Mouse (Mus musculus): Measurements from ENCODE around the gene Olfr430.
"Not testable (repeated sequence)": the region's sequence is repeated elsewhere in the genome, so short reads cannot be mapped to it uniquely, and the experiment has no call there.

The Olfr430 gene

DNA sequence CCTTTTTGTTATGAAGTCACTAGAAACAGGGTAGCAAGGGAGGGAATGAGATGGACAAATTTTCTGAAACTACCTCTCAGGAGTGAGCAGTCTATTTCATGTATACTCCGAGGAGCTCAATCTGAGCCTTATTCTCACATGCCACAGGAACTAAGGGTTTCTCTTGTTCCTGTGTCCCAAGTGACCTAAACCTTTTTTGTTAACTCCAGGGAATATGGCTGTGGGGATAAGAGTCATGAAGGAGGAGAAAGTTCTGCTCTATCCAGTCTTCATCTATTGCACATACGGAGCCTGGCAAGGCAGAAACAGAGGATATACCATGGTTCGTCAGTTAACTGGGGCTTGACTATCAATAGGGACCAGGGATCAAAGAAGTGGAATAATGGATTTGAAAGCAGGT, at the start of gene Olfr430:
Gene Olfr430, plus strand, starts transcription at position 301 of the 400 bp plus-strand sequence.
- DNase-seq: no peak

DNA sequence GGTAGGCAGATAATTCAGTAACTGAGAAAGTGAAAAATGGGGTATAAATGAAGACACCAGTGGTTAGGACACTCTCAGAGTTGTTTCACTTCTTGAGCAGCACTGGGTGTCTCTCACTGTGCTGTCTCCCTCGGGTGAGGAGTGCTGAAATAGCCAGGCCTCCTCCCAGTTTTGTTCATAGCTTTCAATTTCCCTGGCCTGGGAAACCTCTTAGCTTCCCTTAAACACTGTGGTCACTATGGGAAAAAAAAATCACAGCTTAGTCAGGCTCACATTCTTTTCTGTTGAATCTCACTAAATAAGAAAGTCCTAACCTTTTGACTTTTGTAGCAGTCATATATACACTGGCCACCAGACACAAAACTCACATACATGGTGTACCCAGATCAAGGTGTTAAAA, 34.7 kb upstream of the Olfr430 start, which contains the start of gene Ifi205:
Gene Ifi205, minus strand, starts transcription at position 113 of the 400 bp plus-strand sequence.
- DNase-seq: no peak

DNA sequence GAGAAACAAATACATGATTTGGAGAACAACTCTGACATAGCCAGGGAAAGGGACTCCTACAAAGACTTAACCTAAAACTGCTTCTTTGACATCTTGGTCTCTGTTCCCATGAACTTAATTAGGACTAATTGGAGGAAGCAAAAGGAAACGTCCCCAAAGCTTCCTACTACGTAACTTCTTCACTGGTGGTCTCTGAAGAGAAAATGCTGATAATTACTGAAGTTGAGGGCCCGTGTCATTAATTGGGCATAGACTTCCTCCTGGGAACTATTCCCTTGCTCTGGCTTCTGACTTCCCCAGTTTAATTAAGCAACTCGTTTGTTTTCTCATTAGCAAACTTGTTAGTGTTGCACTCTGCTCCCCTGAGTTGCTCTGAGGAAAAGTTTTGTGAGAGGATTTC, 30.6 kb upstream of the Olfr430 start:
- DNase-seq: no peak

DNA sequence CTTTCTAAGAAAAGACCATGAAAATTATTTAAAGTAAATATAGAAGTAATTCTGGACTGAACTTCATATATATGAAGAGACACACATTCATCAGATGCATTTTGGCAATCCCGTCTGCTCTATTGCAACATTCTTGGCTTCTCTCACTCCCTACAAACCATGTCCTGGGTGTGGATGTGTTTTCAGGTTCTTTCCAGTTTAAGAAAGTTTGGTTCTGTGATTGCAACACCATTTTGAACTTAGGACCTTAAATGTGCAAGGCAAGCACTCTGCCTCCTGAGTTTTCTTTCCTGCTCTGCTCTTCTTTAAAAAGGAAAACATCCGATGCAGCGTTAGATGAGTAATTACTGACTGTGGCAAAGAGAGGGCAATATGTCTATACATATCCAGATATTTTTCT, 27.9 kb upstream of the Olfr430 start:
- no peak for DNase-seq

DNA sequence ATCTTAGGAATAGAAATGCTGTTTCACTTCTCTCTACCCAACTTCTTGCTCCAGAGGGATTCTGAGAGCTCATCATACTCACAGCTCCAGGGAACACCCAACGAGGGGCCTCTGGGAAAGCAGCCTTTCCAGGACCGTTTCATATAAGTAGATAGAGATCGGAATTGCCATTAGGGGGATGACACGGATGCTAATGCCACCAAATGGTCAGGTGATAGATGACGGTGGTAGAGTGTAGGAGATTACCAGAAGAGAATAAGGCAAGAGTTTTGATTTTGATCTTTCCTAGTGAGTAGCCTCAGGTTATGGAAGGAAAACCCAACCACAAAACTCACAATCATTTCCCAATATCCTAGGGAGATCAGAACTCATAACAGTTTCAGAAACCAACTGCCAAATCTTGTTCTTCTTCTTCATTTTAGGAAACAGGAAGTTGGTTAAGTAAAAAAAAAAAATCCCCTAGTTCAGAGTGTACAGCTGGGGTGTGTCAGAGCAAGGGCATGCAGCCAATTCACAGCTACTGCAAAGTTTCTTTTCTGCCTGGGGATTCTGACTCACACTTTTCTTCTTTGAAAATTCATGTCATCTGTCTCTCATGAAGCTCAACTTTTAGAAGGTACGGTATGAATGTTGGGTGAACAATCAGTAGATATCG, 25.8 kb upstream of the Olfr430 start, which contains the start of gene Olfr433:
Gene Olfr433, plus strand, starts transcription at position 183 of the 655 bp plus-strand sequence.
- peak; percentile 27 to 45 for DNase-seq

DNA sequence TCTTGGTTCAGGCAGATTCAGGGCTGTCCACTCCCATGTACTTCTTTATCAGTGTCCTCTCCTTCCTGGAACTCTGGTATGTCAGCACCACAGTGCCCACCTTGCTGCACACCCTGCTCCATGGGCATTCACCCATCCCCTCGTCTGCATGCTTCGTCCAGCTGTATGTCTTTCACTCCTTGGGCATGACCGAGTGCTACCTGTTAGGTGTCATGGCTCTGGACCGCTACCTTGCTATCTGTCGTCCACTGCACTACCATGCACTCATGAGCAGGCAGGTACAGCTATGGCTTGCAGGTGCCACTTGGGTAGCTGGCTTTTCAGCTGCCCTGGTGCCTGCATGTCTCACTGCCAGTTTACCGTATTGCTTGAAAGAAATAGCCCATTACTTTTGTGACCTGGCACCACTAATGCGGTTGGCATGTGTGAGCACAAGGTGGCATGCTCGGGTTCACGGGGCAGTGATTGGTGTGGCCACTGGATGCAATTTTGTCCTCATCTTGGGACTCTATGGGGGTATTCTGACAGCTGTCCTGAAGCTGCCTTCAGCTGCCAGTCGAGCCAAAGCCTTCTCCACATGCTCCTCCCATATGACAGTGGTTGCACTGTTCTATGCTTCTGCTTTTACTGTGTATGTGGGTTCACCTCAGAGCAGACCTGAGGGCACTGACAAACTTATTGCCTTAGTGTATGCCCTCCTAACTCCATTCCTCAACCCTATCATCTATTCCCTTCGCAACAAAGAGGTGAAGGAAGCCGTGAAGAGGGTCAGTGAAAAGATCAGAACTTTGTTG, 24.1 kb upstream of the Olfr430 start:
- not testable (repeated sequence) for DNase-seq

DNA sequence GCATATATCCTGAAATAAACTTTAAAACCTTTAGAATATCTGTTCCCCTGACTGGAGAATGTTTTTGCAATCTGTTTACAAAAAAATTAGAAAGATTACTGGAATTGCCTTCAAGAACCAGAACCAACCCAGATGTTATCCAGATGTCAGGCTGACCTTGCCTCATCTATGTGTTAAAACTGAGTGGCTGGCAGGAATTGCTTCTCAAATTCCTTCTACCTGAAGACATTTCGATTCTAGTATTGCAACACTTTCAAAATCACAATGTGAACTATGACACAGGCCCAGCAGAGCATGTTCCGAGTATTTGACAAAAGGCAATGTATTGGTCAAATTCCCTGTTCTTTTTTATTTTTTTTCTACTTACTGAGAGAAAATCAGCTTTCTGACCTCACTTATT, 22.0 kb upstream of the Olfr430 start:
- no peak for DNase-seq

DNA sequence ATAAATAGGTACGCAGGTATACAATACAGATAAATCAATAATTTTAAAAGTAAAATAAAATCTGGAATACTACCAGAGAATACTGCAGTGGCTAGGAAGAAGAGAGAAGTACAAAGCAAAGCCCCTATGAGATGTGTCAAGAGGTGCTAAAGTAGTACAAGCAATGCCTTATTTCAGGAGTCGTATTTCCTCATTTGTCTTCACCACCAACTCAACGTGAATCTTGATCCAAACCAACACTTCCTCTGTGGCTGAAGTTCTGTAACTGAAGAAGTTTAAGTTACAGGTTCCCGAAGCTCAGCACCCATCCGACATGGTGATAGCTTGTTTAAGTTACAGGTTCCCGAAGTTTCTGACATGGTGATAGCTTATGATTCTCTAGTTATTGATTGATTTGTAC, 18.2 kb upstream of the Olfr430 start:
- DNase-seq: not testable (repeated sequence)

DNA sequence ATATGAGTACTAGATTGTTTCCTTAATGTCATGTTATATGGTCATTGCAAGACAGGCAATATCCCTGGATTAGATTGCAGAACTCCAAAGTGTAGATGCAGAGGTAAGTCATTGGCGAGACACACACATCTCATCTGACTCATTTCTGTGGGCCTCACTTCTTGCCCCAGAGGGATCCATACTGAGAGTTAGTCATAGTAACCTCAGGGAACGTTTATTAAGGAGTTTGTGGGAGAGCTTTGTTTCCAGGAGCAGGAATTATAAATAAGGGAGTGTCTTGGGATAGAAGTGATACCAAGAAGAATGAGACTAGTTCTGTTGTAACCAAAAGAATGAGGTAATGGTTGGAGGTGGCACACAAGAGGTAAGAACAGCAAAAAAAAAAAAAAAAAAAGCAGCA, 17.5 kb upstream of the Olfr430 start, which contains the start of gene Olfr432:
Gene Olfr432, plus strand, starts transcription at position 313 of the 400 bp plus-strand sequence.
- DNase-seq: no peak

DNA sequence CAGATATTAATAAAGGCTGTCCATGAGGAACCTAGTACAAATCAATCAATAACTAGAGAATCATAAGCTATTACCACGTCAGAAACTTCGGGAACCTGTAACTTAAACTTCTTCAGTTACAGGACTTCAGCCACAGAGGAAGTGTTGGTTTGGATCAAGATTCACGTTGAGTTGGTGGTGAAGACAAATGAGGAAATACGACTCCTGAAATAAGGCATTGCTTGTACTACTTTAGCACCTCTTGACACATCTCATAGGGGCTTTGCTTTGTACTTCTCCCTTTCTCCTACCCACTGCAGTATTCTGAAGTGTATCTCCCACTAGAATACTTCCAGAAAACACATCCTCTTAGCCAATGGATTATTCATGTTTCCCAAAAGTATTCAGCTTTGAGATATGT, 17.0 kb upstream of the Olfr430 start:
- DNase-seq: not testable (repeated sequence)

DNA sequence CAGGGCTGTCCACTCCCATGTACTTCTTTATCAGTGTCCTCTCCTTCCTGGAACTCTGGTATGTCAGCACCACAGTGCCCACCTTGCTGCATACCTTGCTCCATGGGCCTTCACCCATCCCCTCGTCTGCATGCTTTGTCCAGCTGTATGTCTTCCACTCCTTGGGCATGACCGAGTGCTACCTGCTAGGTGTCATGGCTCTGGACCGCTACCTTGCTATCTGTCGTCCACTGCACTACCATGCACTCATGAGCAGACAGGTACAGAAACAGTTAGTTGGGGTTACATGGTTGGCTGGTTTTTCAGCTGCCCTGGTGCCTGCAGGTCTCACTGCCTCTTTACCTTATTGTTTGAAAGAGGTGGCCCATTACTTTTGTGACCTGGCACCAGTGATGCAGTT, 15.9 kb upstream of the Olfr430 start:
- DNase-seq: no peak

DNA sequence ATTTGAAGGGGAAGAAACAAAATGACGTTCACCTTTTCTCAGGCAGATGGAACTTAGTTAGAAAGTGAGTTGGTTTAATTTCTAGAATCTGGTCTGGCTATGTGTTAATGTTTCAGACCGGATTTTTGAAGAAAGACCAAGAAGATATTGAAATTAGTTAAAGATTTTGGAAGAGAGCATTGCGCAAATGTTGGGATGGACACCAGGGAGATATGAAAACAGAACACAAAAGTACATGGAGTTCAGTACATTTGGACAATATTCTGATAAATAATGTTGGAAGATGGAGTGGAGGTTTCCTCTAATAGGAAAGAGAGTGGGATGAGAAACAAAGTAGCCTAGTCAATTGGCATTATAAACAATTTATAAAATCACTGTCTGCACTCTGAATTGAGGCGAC, 14.9 kb upstream of the Olfr430 start:
- DNase-seq: no peak

DNA sequence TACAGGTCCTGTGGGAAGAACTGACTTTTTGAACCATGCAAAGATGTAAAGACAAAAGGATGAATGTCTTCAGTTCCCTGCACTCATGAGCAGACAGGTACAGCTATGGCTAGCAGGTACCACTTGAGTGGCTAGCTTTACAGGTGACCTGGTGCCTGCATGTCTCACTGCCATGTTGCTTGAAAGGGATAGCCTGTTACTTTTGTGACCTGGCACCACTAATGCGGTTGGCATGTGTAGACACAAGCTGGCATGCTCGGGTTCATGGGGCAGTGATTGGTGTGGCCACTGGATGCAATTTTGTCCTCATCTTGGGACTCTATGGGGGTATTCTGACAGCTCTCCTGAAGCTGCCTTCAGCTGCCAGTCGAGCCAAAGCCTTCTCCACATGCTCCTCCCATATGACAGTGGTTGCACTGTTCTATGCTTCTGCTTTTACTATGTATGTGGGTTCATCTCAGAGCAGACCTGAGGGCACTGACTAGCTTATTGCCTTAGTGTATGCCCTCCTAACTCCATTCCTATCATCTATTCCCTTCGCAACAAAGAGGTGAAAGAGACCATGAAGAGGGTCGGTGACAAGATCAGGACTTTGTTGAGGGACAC, 14.4 kb upstream of the Olfr430 start:
- DNase-seq: no peak

DNA sequence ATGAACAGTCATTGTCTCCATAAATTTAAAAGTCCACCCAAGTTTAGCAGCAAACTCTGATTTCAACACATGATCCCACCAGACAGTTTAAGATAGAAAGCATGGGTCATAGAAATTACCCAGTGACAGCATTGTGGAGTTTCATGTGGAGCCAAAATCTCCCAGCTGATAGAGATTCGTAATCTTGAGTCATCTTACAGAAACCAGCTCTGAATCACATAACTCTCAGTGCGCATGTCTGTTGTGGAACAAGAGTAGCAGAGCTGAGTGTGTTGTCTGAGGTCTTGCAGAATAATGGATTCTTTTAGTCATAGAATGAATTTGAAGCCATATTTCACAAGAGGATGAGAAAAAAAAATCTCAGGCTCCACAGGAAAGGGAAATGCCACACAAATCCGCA, 13.4 kb upstream of the Olfr430 start:
- no peak for DNase-seq

DNA sequence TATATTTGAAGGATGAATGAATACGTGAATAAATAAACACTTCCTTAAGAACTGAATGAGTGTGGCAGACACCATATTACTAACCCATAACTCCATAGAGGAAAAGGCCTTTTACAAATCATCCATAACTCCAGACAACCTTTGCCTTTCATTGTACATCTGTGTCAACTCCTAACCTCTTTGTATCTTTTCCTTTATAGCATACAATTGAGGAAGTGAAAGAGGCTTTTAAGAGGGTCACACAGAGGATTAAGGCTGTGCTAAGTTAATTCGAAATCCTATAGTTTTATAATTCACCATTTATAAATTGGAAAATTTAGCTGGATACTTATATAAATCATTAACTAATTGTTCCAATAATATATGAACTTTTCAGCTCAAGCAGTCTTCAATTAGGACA, 11.2 kb upstream of the Olfr430 start:
- DNase-seq: no peak

DNA sequence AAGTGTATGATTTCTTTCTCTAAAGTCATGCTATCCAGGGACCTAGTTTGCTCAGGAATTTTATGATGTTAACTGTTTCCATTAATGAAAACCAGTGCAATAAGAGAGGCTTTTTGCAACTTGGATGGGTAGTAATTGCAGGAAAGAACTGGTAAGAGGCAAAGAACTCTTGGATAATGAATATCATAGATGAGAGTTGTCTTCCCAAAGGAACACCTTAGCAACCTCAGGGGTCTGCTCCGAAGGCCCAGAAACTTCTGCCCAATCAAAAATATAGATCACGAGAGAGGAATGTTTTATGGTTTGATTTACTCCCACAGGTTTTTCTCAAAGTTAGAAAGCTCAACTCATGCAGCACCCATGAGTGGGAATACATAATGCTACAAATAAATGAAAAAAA, 17.6 kb downstream of the Olfr430 start, which contains the start of gene Olfr429:
Gene Olfr429, plus strand, starts transcription at position 301 of the 400 bp plus-strand sequence.
- no peak for DNase-seq

DNA sequence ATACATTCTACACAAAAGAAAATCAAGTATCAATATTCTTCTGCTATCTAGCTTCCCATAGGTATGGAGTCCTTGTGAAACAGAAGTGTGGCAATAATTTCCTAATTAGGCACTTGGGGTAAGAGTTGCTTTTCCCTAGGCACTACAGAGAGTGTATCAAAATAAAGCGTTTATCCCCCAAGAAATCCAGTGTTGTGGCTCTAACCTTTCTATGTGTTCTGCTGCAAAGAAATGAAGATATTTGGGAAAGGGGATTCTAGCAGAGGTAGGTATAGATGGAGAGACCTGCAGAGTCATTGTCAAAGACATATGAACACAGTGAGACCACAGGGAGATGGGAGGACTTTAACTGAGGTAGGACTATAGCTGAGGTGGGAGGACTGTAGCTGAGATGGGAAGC, 30.2 kb downstream of the Olfr430 start, which contains the start of gene Olfr427:
Gene Olfr427, plus strand, starts transcription at position 301 of the 400 bp plus-strand sequence.
- no peak for DNase-seq

DNA sequence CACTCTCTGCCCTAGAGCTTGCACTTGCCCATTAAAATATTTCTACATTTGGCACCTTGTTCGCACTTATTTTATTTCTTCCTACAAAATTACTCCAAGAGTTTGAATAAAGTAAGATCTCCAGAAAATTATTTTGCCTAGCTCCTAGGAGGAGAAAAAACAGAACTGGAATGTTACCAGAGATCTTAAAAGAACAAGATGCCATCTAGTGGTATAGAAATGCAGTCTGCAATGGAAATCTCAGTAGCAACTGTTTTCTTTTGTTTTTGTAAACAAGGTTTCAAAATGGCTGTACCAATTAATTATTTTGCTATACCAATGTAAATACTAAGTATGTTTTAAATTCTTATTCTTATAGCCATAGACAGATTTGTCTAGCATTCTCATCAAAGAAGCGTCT, 37.3 kb downstream of the Olfr430 start:
- no peak for DNase-seq

DNA sequence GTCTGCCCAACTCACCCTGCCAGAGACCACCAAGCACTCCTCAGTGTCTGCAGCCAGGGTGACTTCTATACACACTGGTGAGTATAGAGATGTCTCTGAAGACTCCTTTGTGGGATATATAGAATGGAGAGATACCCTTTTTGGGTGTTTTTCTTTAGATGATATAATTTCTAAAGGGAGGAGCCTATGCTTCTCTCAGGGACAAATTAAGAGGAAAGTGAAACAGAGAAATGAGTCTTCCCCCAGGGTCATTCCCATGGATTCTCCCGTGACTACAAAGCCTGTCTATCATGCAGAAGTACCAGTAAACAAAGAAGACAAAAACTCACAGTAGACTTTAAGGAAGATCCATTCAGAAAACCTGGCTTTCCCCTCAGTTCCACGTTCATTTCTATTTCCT, 54.7 kb downstream of the Olfr430 start, which contains the start of gene Olfr231:
Gene Olfr231, minus strand, starts transcription at position 101 of the 400 bp plus-strand sequence.
- DNase-seq: no peak
